In genomic region chr8:83665969-83666865, GRCm38 (mm10) we compare ENCODE assay signal across 8 mouse cellular contexts. TPM values are rescaled to one million over a fixed set of nuclear protein-coding genes. Genes with fewer than 3 reads are reported as not detected.
DNase-seq lines count a peak whose midpoint lies in the region; TF ChIP-seq lines count a peak whose summit lies in the region.

Gene Ptger1, plus strand, starts transcription at chr8:83666678.

- H3K4me2 ChIP-seq in myocyte (ENCODE audit: low read depth) = peak within 1 kb of the TSS; percentile 4

- H3K9me3 ChIP-seq in embryonic facial prominence, embryonic 10.5 days = no peaks in the 10 kb centered on the region
- H3K9me3 ChIP-seq in heart, embryonic 10.5 days = no peaks in the 10 kb centered on the region

- peak within 1 kb of the TSS; percentile 45; the same call in 1 of the 2 replicates for H3K27ac ChIP-seq in embryonic facial prominence, embryonic 10.5 days (replicated peaks)
- H3K27ac ChIP-seq in heart, embryonic 10.5 days = 0 out of 2 replicates have a peak within 1 kb of the TSS, but pooled peaks have one; percentile 1

- peaks cover 71% of the 10 kb centered on the region for H3K4me1 ChIP-seq in embryonic facial prominence, embryonic 10.5 days
- peaks cover 62% of the 10 kb centered on the region for H3K4me1 ChIP-seq in heart, embryonic 10.5 days

- DNase-seq in layer of hippocampus, postnatal 14 days (ENCODE audit: low spot score in 2 of 2) = peak; percentile 34 to 37
- no peak for DNase-seq in layer of hippocampus, adult 18-20 months (ENCODE audit: low spot score in 2 of 2)
- DNase-seq in embryonic facial prominence, embryonic 10.5 days (ENCODE audit: low spot score) = no peak
- no peak for DNase-seq in heart, embryonic 10.5 days (ENCODE audit: low spot score)
- DNase-seq in kidney, adult 9 months = peak; percentile 47
- DNase-seq in yolk sac, embryonic 10.5 days (ENCODE audit: low spot score) = no peak
- no peak for DNase-seq in right cerebral cortex, postnatal 10 days (ENCODE audit: low spot score in 2 of 2)

- no peak within 1 kb of the TSS for H3K4me3 ChIP-seq in embryonic facial prominence, embryonic 10.5 days
- 0 out of 2 replicates have a peak within 1 kb of the TSS, but pooled peaks have one; percentile 10 for H3K4me3 ChIP-seq in heart, embryonic 10.5 days
- H3K4me3 ChIP-seq in myocyte = no peak within 1 kb of the TSS

- H3K79me2 ChIP-seq in myocyte (ENCODE audit: control insufficient read depth, insufficient read depth) = no peaks in the 10 kb centered on the region

- no peak for TF ChIP-seq POLR2A in myocyte (IDR thresholded peaks at IDR 0.05; ENCODE audit: insufficient read length, low read depth)

- peaks cover 30% of the 10 kb centered on the region for H3K27me3 ChIP-seq in embryonic facial prominence, embryonic 10.5 days (replicated peaks; ENCODE audit: low read depth, poor library complexity, severe bottlenecking)
- H3K27me3 ChIP-seq in heart, embryonic 10.5 days (ENCODE audit: insufficient read depth, poor library complexity, severe bottlenecking) = peaks cover 27% of the 10 kb centered on the region
- H3K27me3 ChIP-seq in myocyte (ENCODE audit: control insufficient read depth, insufficient read depth, insufficient read length) = no peaks in the 10 kb centered on the region

- H3K36me3 ChIP-seq in embryonic facial prominence, embryonic 10.5 days (replicated peaks) = peaks cover 43% of the 10 kb centered on the region
- H3K36me3 ChIP-seq in heart, embryonic 10.5 days = peaks cover 32% of the 10 kb centered on the region
- H3K36me3 ChIP-seq in myocyte (ENCODE audit: control insufficient read depth, insufficient read depth) = peaks cover 4% of the 10 kb centered on the region

- WGBS in embryonic facial prominence, embryonic 10.5 days = 47% methylated on average over 14 of the region's 14 CpGs
- WGBS in heart, embryonic 10.5 days = 37% methylated on average over 14 of the region's 14 CpGs

- H3ac ChIP-seq in myocyte (ENCODE audit: control insufficient read depth, insufficient read length) = no peak within 1 kb of the TSS

TF ChIP-seq in myocyte, 11 proteins besides CTCF, POLR2A, EP300 and RAD21:
- TF ChIP-seq USF1 (IDR thresholded peaks at IDR 0.05; ENCODE audit: low read depth) (no peak), E2F4 (IDR thresholded peaks at IDR 0.05; ENCODE audit: insufficient read depth) (no peak), TCF12 (IDR thresholded peaks at IDR 0.05; ENCODE audit: insufficient read depth, poor library complexity, severe bottlenecking) (no peak), MYOD1 (IDR thresholded peaks at IDR 0.05; ENCODE audit: control insufficient read depth in 1 of 3, insufficient read length in 2 of 3, low read depth in 2 of 3) (no peak), SRF (IDR thresholded peaks at IDR 0.05; ENCODE audit: control insufficient read depth, insufficient read length, low read depth) (no peak), REST (IDR thresholded peaks at IDR 0.05; ENCODE audit: insufficient read depth, insufficient read length) (no peak), POLR2AphosphoS2 (IDR thresholded peaks at IDR 0.05; ENCODE audit: insufficient read length, low read depth) (peak; percentile 90), MYOG (IDR thresholded peaks at IDR 0.05; ENCODE audit: control insufficient read depth in 1 of 3, insufficient read depth in 1 of 3, insufficient read length in 2 of 3, low read depth in 2 of 3) (no peak)

RNA-seq across cellular contexts. Expression of gene Ptger1, which starts in this region (rescaled TPM):
- 1 to 10 TPM; 1.3 to 1.9 TPM for total RNA-seq in layer of hippocampus, postnatal 14 days (2021)
- total RNA-seq in layer of hippocampus, adult 18-20 months (2021) = under 1 TPM; 0.57 to 0.79 TPM
- polyA plus RNA-seq in embryonic facial prominence, embryonic 10.5 days (2016; fragmentation: Nextera tagmentation; extraction: Ambion mirVana) = 0.36 and 0.41 TPM in 2 replicates
- polyA plus RNA-seq in heart, embryonic 10.5 days (2016; fragmentation: Nextera tagmentation; extraction: Ambion mirVana) = 0.36 and 0.46 TPM in 2 replicates
- 0.78 TPM for polyA plus RNA-seq in myocyte (2012; fragmentation: generic; extraction: Trizol)

Comparison
In these comparisons a context has a peak if more than half of its experiments do, and no peak if none do; other contexts are left out.
1. DNase-seq: peak in layer of hippocampus, postnatal 14 days (2 of 2) and kidney, adult 9 months (single experiment); none in layer of hippocampus, adult 18-20 months (0 of 2), embryonic facial prominence, embryonic 10.5 days (single experiment), heart, embryonic 10.5 days (single experiment), yolk sac, embryonic 10.5 days (single experiment) and right cerebral cortex, postnatal 10 days (0 of 2).